Mouse (Mus musculus): ENCODE data around the gene Slc6a5. TPM values are rescaled to one million over a fixed set of nuclear protein-coding genes. Genes with fewer than 3 reads are reported as not detected.
A peak's percentile ranks its signal among the peaks of the same experiment; 100 is the strongest.

Slc6a5 gene
- polyA plus RNA-seq, 1 experiment from 2014 or later, result 11.8 TPM

DNA sequence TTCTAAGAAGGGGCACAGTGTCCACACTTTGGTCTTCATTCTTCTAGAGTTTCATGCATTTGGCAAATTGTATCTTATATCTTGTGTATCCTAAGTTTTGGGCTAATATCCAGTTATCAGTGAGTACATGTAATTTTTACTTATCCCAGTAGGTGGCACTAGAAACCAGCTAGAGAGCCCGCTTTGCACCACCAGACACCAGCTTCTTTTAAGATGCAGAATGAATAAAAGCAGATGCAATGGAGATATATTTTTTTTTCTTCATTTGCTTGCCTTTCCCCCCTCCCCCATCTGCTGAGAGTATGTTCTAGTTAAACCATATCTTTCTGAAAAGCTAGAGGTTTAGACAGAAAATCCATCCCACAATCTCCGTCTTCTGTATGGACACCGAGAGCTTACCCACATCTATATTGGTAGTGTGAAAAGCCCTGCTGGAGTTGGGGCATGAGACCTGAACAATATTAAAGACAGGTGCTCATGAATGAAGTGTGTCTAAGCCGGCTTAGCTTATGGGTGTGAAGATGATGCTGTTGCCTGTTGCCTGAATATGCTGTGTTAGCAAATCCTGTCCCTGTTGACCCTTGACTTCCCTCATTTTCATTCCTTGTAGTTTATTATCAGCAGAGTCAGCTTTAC is 43.7 kb downstream of the Slc6a5 start:
- 53% methylated on average over 4 of the region's 4 CpGs for WGBS
- peak; percentile 36; the same call in 1 of the 2 replicates for ATAC-seq (ENCODE audit: low FRiP score)
- no peaks in the 10 kb centered on the region; the same call in 1 of the 2 replicates for H3K4me1 ChIP-seq (replicated peaks; ENCODE audit: control insufficient read depth, insufficient read depth, low read length)
- H3K4me2 ChIP-seq (replicated peaks), result no peak overlapping the region
- H3K27ac ChIP-seq, result no peak overlapping the region
- H3K9ac ChIP-seq, result no peak overlapping the region
- H3K27me3 ChIP-seq (ENCODE audit: control insufficient read depth, insufficient read depth, low read length), result no peaks in the 10 kb centered on the region
- no peak overlapping the region for H3K4me3 ChIP-seq (replicated peaks; ENCODE audit: low read length)
- H3K9me3 ChIP-seq (ENCODE audit: control insufficient read depth, low read length), result no peaks in the 10 kb centered on the region
- H3K36me3 ChIP-seq (replicated peaks; ENCODE audit: control insufficient read depth, insufficient read depth), result peaks cover 14% of the 10 kb centered on the region; the same call in 1 of the 2 replicates
- DNase-seq (ENCODE audit: low spot score), result peak; percentile 84

DNA sequence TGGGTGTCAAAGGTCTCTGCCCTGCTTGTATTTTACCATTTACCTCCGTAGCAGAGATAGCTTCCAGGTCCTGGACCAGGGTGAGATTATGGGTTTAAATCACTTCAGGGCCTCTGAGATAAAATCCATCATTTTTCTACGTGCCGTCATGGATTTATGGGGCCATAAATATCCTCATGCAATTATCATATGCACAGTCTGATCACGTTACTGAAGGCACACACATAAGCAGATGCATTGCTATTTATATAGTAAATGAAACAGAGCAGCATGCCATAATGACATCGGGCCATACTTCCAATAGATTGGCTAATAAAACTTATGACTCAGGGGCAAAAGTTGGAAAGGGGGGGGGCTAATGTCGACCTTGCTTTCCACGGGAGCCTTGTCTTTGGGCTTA is 44.9 kb downstream of the Slc6a5 start:
- H3K4me1 ChIP-seq (replicated peaks; ENCODE audit: control insufficient read depth, insufficient read depth, low read length), result no peaks in the 10 kb centered on the region; the same call in 1 of the 2 replicates
- DNase-seq (ENCODE audit: low spot score) (no peak), ATAC-seq (ENCODE audit: low FRiP score) (no peak)
- WGBS, result 70% methylated on average over 7 of the region's 7 CpGs
- no peak overlapping the region for H3K4me3 ChIP-seq (replicated peaks; ENCODE audit: low read length)
- no peaks in the 10 kb centered on the region for H3K27me3 ChIP-seq (ENCODE audit: control insufficient read depth, insufficient read depth, low read length)
- no peak overlapping the region for H3K9ac ChIP-seq
- H3K9me3 ChIP-seq (ENCODE audit: control insufficient read depth, low read length), result no peaks in the 10 kb centered on the region
- no peak overlapping the region for H3K4me2 ChIP-seq (replicated peaks)
- H3K27ac ChIP-seq, result no peak overlapping the region
- 0 out of 2 replicates have a peak, but pooled peaks cover 14% of the 10 kb centered on the region for H3K36me3 ChIP-seq (replicated peaks; ENCODE audit: control insufficient read depth, insufficient read depth)

GRCm38 (mm10) chr7:49957142-49957541 is 47.2 kb downstream of the Slc6a5 start:
- 80% methylated on average over 3 of the region's 3 CpGs for WGBS
- ATAC-seq (ENCODE audit: low FRiP score), result no peak
- no peak overlapping the region for H3K4me3 ChIP-seq (replicated peaks; ENCODE audit: low read length)

DNA sequence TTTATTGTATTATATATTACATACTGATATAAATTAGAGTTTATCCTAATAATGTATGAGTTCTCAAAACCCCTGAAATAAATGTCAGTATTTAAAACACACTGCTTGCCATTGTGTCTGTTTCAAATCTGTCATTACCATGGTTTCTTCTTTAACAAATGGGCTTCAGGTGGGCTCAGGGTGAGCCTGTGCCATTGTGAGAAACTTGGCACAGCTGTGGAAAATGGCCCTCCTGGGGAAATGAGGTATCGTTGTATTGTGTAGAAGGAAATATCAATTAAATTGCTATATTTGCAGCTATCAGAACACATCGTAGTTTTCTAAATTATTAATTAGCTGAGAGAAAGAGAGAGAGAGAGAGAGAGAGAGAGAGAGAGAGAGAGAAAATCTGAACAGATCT is 53.8 kb downstream of the Slc6a5 start:
- Histone ChIP-seq H3K27ac (no peak overlapping the region), H3K36me3 (replicated peaks; ENCODE audit: control insufficient read depth, insufficient read depth) (no peaks in the 10 kb centered on the region), H3K9me3 (ENCODE audit: control insufficient read depth, low read length) (no peaks in the 10 kb centered on the region), H3K9ac (no peak overlapping the region), H3K27me3 (ENCODE audit: control insufficient read depth, insufficient read depth, low read length) (no peaks in the 10 kb centered on the region), H3K4me2 (replicated peaks) (no peak overlapping the region), H3K4me1 (replicated peaks; ENCODE audit: control insufficient read depth, insufficient read depth, low read length) (no peaks in the 10 kb centered on the region), H3K4me3 (replicated peaks; ENCODE audit: low read length) (no peak overlapping the region)
- DNase-seq (ENCODE audit: low spot score), result no peak
- ATAC-seq (ENCODE audit: low FRiP score), result no peak
- 42% methylated on average over 2 of the region's 2 CpGs for WGBS

More at GRCm38 (mm10) chr7:49957142-49957541, 47.2 kb downstream of the Slc6a5 start:
- H3K9ac ChIP-seq, result no peak overlapping the region
- H3K4me2 ChIP-seq (replicated peaks), result no peak overlapping the region
- no peak overlapping the region for H3K27ac ChIP-seq
- no peaks in the 10 kb centered on the region; the same call in 1 of the 2 replicates for H3K4me1 ChIP-seq (replicated peaks; ENCODE audit: control insufficient read depth, insufficient read depth, low read length)
- H3K27me3 ChIP-seq (ENCODE audit: control insufficient read depth, insufficient read depth, low read length), result no peaks in the 10 kb centered on the region
- no peak for DNase-seq (ENCODE audit: low spot score)
- H3K36me3 ChIP-seq (replicated peaks; ENCODE audit: control insufficient read depth, insufficient read depth), result 0 out of 2 replicates have a peak, but pooled peaks cover 8% of the 10 kb centered on the region
- H3K9me3 ChIP-seq (ENCODE audit: control insufficient read depth, low read length), result no peaks in the 10 kb centered on the region

DNA sequence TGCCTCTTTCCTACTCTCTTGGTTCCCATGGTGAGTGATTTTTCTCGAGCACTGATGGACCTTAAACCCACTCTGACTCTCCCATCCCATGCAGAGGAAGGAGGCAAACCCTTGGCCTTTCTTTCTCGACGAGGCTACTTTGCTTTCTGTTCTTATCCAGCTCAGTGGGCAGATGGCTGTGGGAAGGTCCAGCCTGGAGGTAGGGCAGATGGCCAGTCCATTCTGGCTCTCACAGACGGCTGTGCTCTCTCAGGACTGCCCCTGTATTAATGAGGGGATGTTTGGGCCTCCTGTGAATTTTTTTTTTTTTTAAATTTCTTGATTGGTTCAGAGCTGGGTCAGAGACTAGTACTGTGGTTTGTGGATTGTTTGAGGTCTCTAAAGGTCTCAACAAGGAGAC is 59.6 kb downstream of the Slc6a5 start:
- H3K9me3 ChIP-seq (ENCODE audit: control insufficient read depth, low read length), result no peaks in the 10 kb centered on the region
- H3K4me3 ChIP-seq (replicated peaks; ENCODE audit: low read length), result no peak overlapping the region
- DNase-seq (ENCODE audit: low spot score) (no peak), ATAC-seq (ENCODE audit: low FRiP score) (no peak)
- H3K36me3 ChIP-seq (replicated peaks; ENCODE audit: control insufficient read depth, insufficient read depth), result no peaks in the 10 kb centered on the region
- no peak overlapping the region for H3K27ac ChIP-seq
- no peak overlapping the region for H3K4me2 ChIP-seq (replicated peaks)
- 23% methylated on average over 4 of the region's 4 CpGs for WGBS
- no peak overlapping the region for H3K9ac ChIP-seq
- H3K27me3 ChIP-seq (ENCODE audit: control insufficient read depth, insufficient read depth, low read length), result peaks cover 16% of the 10 kb centered on the region; the same call in 1 of the 2 replicates
- H3K4me1 ChIP-seq (replicated peaks; ENCODE audit: control insufficient read depth, insufficient read depth, low read length), result no peaks in the 10 kb centered on the region

DNA sequence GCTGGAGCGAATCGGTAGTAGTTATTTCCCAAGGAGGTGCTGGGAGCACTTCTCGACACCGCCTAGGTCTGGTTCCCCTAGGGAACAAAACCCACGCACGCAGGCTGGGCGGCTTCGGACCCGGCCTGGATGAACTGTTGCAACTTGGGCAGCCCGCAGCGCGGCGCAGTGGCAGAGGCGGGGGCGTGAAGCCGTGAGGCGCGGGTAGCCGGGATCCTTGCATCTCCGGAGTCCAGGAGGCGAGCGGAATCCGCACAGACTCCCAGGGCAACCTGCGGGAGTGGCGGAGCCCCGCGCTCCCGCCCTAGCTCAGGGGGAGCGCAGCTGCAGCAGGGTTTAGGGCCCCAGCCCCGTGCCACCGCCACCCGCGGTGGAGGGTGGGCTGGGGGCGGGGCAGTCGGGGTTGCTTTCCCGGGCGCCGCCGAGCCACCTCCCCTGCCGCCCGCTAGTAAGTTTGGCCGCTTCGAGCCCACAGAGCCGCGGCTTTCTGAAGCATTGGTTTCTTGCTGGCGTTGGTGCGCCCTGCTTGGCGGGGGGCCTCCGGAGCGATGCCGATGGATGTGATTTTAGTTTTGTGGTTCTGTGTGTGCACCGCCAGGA is 65.0 kb downstream of the Slc6a5 start, which contains the start of gene Nell1:
Gene Nell1 (plus strand): TSS at position 24 of the 600 bp plus-strand sequence.
- Histone ChIP-seq H3K4me3 (replicated peaks; ENCODE audit: low read length) (peak within 1 kb of the TSS; percentile 56), H3K9ac (peak within 1 kb of the TSS; percentile 50), H3K4me2 (replicated peaks) (peak within 1 kb of the TSS; percentile 96), H3K27ac (no peak within 1 kb of the TSS), H3K27me3 (ENCODE audit: control insufficient read depth, insufficient read depth, low read length) (peaks cover 43% of the 10 kb centered on the region), H3K36me3 (replicated peaks; ENCODE audit: control insufficient read depth, insufficient read depth) (no peaks in the 10 kb centered on the region), H3K4me1 (replicated peaks; ENCODE audit: control insufficient read depth, insufficient read depth, low read length) (no peaks in the 10 kb centered on the region), H3K9me3 (ENCODE audit: control insufficient read depth, low read length) (no peaks in the 10 kb centered on the region)
- DNase-seq (ENCODE audit: low spot score) (no peak), ATAC-seq (ENCODE audit: low FRiP score) (peak; percentile 56; the same call in 1 of the 2 replicates)
- WGBS, result under 1% methylated on average over 46 of the region's 52 CpGs

- WGBS, result under 1% methylated on average over 40 of the region's 40 CpGs
- Histone ChIP-seq H3K4me2 (replicated peaks) (peak overlapping the region; percentile 96), H3K36me3 (replicated peaks; ENCODE audit: control insufficient read depth, insufficient read depth) (no peaks in the 10 kb centered on the region), H3K27ac (no peak overlapping the region), H3K9me3 (ENCODE audit: control insufficient read depth, low read length) (no peaks in the 10 kb centered on the region), H3K4me1 (replicated peaks; ENCODE audit: control insufficient read depth, insufficient read depth, low read length) (no peaks in the 10 kb centered on the region), H3K9ac (peak overlapping the region; percentile 50), H3K27me3 (ENCODE audit: control insufficient read depth, insufficient read depth, low read length) (peaks cover 47% of the 10 kb centered on the region), H3K4me3 (replicated peaks; ENCODE audit: low read length) (peak overlapping the region; percentile 56)
- ATAC-seq (ENCODE audit: low FRiP score), result peak; percentile 54; the same call in 1 of the 2 replicates
- peak; percentile 31 for DNase-seq (ENCODE audit: low spot score)
Observed at GRCm38 (mm10) chr7:49975441-49976121, 65.6 kb downstream of the Slc6a5 start.

DNA sequence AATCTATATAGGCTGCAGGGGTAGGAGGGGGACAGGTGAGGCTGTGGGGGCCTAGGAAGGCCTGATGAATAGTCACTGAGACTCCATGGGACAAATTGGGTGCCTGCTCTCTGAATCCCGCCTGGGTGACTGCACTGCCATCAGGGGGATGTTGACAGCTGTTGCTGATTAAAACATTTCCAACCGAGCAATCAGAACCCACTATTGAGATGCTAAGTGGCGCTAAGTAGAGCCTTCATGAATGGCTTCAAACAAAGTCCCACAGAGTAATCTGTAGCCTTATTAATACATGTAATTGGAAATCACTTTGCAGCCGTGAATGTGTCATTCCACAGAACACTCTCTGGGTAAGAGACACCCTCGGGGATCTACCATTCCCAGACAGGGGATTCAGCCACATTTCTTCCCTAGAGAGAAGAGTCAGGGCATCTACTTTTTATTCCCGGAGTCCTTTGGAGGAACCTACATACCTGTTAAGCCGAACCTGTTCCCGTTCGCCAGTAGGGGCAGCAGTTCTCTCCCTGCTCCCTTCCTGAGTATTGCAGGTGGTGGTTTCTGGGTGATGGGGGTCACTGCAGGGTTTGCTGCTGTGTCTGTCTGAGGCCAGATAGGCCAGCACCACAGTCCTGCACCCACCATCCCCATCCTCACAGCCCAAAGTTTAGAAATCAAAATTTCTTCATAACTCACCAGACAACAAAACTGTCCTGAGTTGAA is 71.7 kb downstream of the Slc6a5 start:
- H3K27me3 ChIP-seq (ENCODE audit: control insufficient read depth, insufficient read depth, low read length), result peaks cover 15% of the 10 kb centered on the region
- WGBS, result 10% methylated on average over 9 of the region's 9 CpGs
- no peaks in the 10 kb centered on the region for H3K9me3 ChIP-seq (ENCODE audit: control insufficient read depth, low read length)
- H3K9ac ChIP-seq, result no peak overlapping the region
- no peak overlapping the region for H3K4me3 ChIP-seq (replicated peaks; ENCODE audit: low read length)
- no peak; the same call in 1 of the 2 replicates for ATAC-seq (ENCODE audit: low FRiP score)
- no peak overlapping the region for H3K4me2 ChIP-seq (replicated peaks)
- no peaks in the 10 kb centered on the region for H3K4me1 ChIP-seq (replicated peaks; ENCODE audit: control insufficient read depth, insufficient read depth, low read length)
- H3K27ac ChIP-seq, result no peak overlapping the region
- no peaks in the 10 kb centered on the region for H3K36me3 ChIP-seq (replicated peaks; ENCODE audit: control insufficient read depth, insufficient read depth)
- DNase-seq (ENCODE audit: low spot score), result no peak

DNA sequence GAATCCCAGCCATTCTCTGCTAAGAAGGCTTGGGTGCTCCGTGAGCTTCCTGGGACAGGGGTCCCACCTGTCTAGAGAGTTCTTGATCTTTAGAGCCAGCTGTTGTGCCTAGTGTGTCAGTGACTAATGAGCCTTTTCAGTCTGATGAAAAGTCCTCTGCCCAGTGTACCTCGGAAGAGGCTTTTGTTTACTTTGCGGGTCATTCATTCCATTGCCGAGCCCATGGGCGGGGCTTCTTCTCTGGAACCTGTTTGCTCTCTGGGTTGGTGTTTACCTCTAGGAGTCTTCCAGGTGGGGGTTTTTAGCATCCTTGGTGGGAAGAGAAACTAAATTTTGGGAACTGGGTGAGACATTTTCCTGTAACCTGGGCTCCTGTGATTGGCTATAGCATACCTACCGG is 74.8 kb downstream of the Slc6a5 start:
- Histone ChIP-seq H3K36me3 (replicated peaks; ENCODE audit: control insufficient read depth, insufficient read depth) (no peaks in the 10 kb centered on the region), H3K4me1 (replicated peaks; ENCODE audit: control insufficient read depth, insufficient read depth, low read length) (no peaks in the 10 kb centered on the region), H3K4me2 (replicated peaks) (no peak overlapping the region), H3K9me3 (ENCODE audit: control insufficient read depth, low read length) (no peaks in the 10 kb centered on the region), H3K27ac (no peak overlapping the region), H3K9ac (no peak overlapping the region), H3K4me3 (replicated peaks; ENCODE audit: low read length) (no peak overlapping the region), H3K27me3 (ENCODE audit: control insufficient read depth, insufficient read depth, low read length) (peaks cover 5% of the 10 kb centered on the region; the same call in 1 of the 2 replicates)
- ATAC-seq (ENCODE audit: low FRiP score) (no peak), DNase-seq (ENCODE audit: low spot score) (no peak)
- WGBS, result 20% methylated on average over 6 of the region's 6 CpGs

Data from hindbrain, embryonic 14.5 days (tissue).